Mouse (Mus musculus) limb, embryonic 14.5 days (tissue): ENCODE data around the gene Pik3r2. TPM values are rescaled to one million over a fixed set of nuclear protein-coding genes. Genes with fewer than 3 reads are reported as not detected.

Source experiments
- ATAC-seq: fragments of 200-750 bp; cut with Nextera tagmentation; 2 replicates; pipeline ENCODE4 v1.8.0; 2017; ENCODE audit warnings: low read depth, moderate number of reproducible peaks, moderate TSS enrichment; ENCODE audit not compliant: low FRiP score
- DNase-seq: peaks from one replicate; pipeline ENCODE4 v3.0.0-alpha.2; 2015; ENCODE audit warnings: low spot score
- H3K27ac ChIP-seq: fragments of 300-500 bp; sonication (generic); replicated peaks from 2 replicates; pipeline ENCODE4 v1.5.1; 2014; ENCODE audit warnings: low read depth, mild to moderate bottlenecking, low read length, moderate library complexity, mixed read lengths
- H3K27me3 ChIP-seq: fragments of 300-500 bp; sonication (generic); 2 replicates; pipeline ENCODE4 v1.6.1; 2014; ENCODE audit warnings: low read length, mixed read lengths; ENCODE audit not compliant: control insufficient read depth, insufficient read depth
- H3K36me3 ChIP-seq: fragments of 300-500 bp; sonication (generic); 2 replicates; pipeline ENCODE4 v1.6.1; 2014; ENCODE audit warnings: mild to moderate bottlenecking, low read length, moderate library complexity, mixed read lengths; ENCODE audit not compliant: control insufficient read depth, insufficient read depth
- H3K4me1 ChIP-seq: fragments of 300-500 bp; sonication (generic); 2 replicates; pipeline ENCODE4 v1.6.1; 2014; ENCODE audit warnings: antibody characterized with exemption, low read length, mixed read lengths; ENCODE audit not compliant: control insufficient read depth, insufficient read depth
- H3K4me2 ChIP-seq: fragments of 300-500 bp; sonication (generic); replicated peaks from 2 replicates; pipeline ENCODE4 v1.6.1; 2014; ENCODE audit warnings: low read depth, mild to moderate bottlenecking, low read length, moderate library complexity; ENCODE audit not compliant: severe bottlenecking
- H3K4me3 ChIP-seq: fragments of 300-500 bp; sonication (generic); replicated peaks from 2 replicates; pipeline ENCODE4 v1.5.1; 2014; ENCODE audit warnings: low read length
- H3K9ac ChIP-seq: fragments of 300-500 bp; sonication (generic); 2 replicates; pipeline ENCODE4 v1.6.1; 2014; ENCODE audit warnings: mild to moderate bottlenecking, low read depth, low read length, moderate library complexity; ENCODE audit not compliant: severe bottlenecking
- H3K9me3 ChIP-seq: fragments of 300-500 bp; sonication (generic); 2 replicates; pipeline ENCODE4 v1.6.1; 2016; ENCODE audit warnings: low read length; ENCODE audit not compliant: control insufficient read depth
- POLR2A ChIP-seq: fragments of 200-500 bp; IDR thresholded peaks from 2 replicates; pipeline ENCODE4 v1.8.0; 2012; ENCODE audit warnings: inconsistent platforms, mild to moderate bottlenecking, moderate library complexity, borderline replicate concordance; ENCODE audit not compliant: insufficient read depth, insufficient read length; ENCODE audit errors: extremely low read depth
- WGBS: fragments of 180-500 bp; shearing (Covaris S2); extraction: QIAGEN DNeasy Blood & Tissue Kit; methylation state at CpG from one replicate; pipeline ENCODE4 v1.1.7; 2014; 5-methylcytosine and 5-hydroxymethylcytosine counted together
- polyA plus RNA-seq, 2 experiments: library from polyadenylated mRNA; depleted of rRNA in 1 of 2; stranded (reverse) in 1 of 2; unstranded in 1 of 2; fragments of >200 nt; fragmentation: Nextera tagmentation in 1 of 2; extraction: Ambion mirVana in 1 of 2; gene quantifications; 2 replicates each; pipeline versions ENCODE4 v1.2.1 to v1.2.3; 2012 to 2014

Gene Pik3r2
- polyA plus RNA-seq, 2 experiments: 73.5 to 111 TPM

- H3K9ac ChIP-seq: peak overlapping the region; percentile 16; the same call in 1 of the 2 replicates
- WGBS: 16% methylated on average over 21 of the region's 21 CpGs
- H3K4me3 ChIP-seq: 0 out of 2 replicates have a peak overlapping the region, but pooled peaks have one; percentile 4
- peaks cover 18% of the 10 kb centered on the region for H3K4me1 ChIP-seq
- no peaks in the 10 kb centered on the region for H3K27me3 ChIP-seq
- ATAC-seq (no peak), DNase-seq (peak; percentile 66)
- TF ChIP-seq POLR2A: no peak
- peak overlapping the region; percentile 53 for H3K27ac ChIP-seq
- peak overlapping the region; percentile 34 for H3K4me2 ChIP-seq
- H3K36me3 ChIP-seq: peaks cover 21% of the 10 kb centered on the region
- no peaks in the 10 kb centered on the region for H3K9me3 ChIP-seq
Observed at GRCm38 (mm10) chr8:70753151-70753550, 23.4 kb downstream of the Pik3r2 start.

- peak; percentile 73 for DNase-seq
- no peak overlapping the region for H3K9ac ChIP-seq
- no peak for TF ChIP-seq POLR2A
- peaks cover 12% of the 10 kb centered on the region for H3K36me3 ChIP-seq
- H3K4me3 ChIP-seq: no peak overlapping the region
- ATAC-seq: no peak
- WGBS: 19% methylated on average over 11 of the region's 11 CpGs
- H3K27ac ChIP-seq: peak overlapping the region; percentile 53; the same call in 1 of the 2 replicates
- H3K27me3 ChIP-seq: peaks cover 6% of the 10 kb centered on the region; the same call in 1 of the 2 replicates
- H3K4me2 ChIP-seq: 0 out of 2 replicates have a peak overlapping the region, but pooled peaks have one; percentile 34
- peaks cover 18% of the 10 kb centered on the region for H3K4me1 ChIP-seq
- no peaks in the 10 kb centered on the region for H3K9me3 ChIP-seq
Observed at GRCm38 (mm10) chr8:70752000-70752764, 24.3 kb downstream of the Pik3r2 start.

GRCm38 (mm10) chr8:70750128-70750680, 26.3 kb downstream of the Pik3r2 start:
- Histone ChIP-seq H3K27me3 (peaks cover 25% of the 10 kb centered on the region), H3K4me2 (no peak overlapping the region), H3K9ac (no peak overlapping the region), H3K27ac (no peak overlapping the region), H3K4me3 (no peak overlapping the region), H3K36me3 (no peaks in the 10 kb centered on the region), H3K4me1 (peaks cover 15% of the 10 kb centered on the region), H3K9me3 (no peaks in the 10 kb centered on the region)
- TF ChIP-seq POLR2A: no peak
- DNase-seq (no peak), ATAC-seq (no peak)
- 75% methylated on average over 13 of the region's 13 CpGs for WGBS

- Histone ChIP-seq H3K36me3 (no peaks in the 10 kb centered on the region), H3K4me1 (peaks cover 13% of the 10 kb centered on the region), H3K27ac (no peak overlapping the region), H3K9me3 (no peaks in the 10 kb centered on the region), H3K9ac (no peak overlapping the region), H3K27me3 (peaks cover 35% of the 10 kb centered on the region), H3K4me3 (no peak overlapping the region), H3K4me2 (no peak overlapping the region)
- DNase-seq (no peak), ATAC-seq (no peak)
- WGBS: 77% methylated on average over 19 of the region's 19 CpGs
- TF ChIP-seq POLR2A: no peak
Observed at GRCm38 (mm10) chr8:70749097-70749674, 27.3 kb downstream of the Pik3r2 start.

GRCm38 (mm10) chr8:70748246-70749096, 28.0 kb downstream of the Pik3r2 start:
- DNase-seq: no peak
- H3K27me3 ChIP-seq: peaks cover 42% of the 10 kb centered on the region

More at GRCm38 (mm10) chr8:70748246-70749096, 28.0 kb downstream of the Pik3r2 start:
- Histone ChIP-seq H3K4me1 (peaks cover 14% of the 10 kb centered on the region), H3K4me2 (no peak overlapping the region), H3K27ac (no peak overlapping the region), H3K9me3 (no peaks in the 10 kb centered on the region), H3K4me3 (no peak overlapping the region), H3K9ac (no peak overlapping the region), H3K36me3 (no peaks in the 10 kb centered on the region)
- no peak for TF ChIP-seq POLR2A
- 89% methylated on average over 23 of the region's 23 CpGs for WGBS
- no peak for ATAC-seq
